Mouse (Mus musculus) common myeloid progenitor, adult 5-6 weeks (primary cell): Measurements from ENCODE around the gene Wdr46. TPM values are rescaled to one million over a fixed set of nuclear protein-coding genes. Genes with fewer than 3 reads are reported as not detected.

Experiments used
- ATAC-seq: replicated peaks from 2 replicates; pipeline ENCODE4 v1.8.0; 2016; ENCODE audit warnings: low read depth, mild to moderate bottlenecking, moderate TSS enrichment, inconsistent platforms; ENCODE audit not compliant: poor library complexity, severe bottlenecking
- total RNA-seq: library from RNA; stranded (forward); fragments of 200-1000, 187-1606 nt; gene quantifications from 2 replicates; pipeline ENCODE4 v1.2.3, GENCODE M21; 2017

Gene Wdr46
- total RNA-seq, 1 experiment from 2014 or later: 62.5 TPM

- no peak for ATAC-seq
These were observed 30.0 kb upstream of the Wdr46 start for GRCm38 (mm10) chr17:33910346-33911051.

DNA sequence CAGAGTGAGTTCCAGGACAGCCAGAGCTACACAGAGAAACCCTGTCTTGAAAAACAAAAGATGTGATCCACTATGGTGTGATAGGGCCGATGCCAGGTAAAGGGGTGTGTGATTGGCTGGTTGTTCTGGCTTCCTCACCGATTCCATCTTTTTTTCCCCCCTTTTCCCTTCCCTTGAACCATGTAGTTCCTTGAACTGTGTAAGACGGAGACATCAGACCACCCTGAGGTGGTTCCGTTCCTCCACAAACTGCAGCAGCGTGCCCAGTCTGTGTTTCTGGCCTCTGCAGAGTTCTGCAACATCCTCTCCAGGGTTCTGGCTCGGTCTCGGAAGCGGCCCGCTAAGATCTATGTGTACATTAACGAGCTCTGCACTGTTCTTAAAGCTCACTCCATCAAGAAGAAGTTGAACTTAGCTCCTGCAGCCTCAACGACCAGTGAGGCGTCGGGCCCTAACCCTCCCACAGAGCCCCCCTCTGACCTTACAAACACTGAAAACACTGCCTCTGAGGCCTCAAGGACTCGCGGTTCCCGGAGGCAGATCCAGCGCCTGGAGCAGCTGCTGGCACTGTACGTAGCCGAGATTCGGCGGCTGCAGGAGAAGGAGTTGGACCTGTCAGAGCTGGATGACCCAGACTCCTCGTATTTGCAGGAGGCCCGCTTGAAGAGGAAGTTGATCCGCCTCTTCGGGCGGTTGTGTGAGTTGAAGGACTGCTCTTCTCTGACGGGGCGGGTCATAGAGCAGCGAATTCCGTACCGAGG lies 29.2 kb upstream of the Wdr46 start:
- ATAC-seq: no peak

DNA sequence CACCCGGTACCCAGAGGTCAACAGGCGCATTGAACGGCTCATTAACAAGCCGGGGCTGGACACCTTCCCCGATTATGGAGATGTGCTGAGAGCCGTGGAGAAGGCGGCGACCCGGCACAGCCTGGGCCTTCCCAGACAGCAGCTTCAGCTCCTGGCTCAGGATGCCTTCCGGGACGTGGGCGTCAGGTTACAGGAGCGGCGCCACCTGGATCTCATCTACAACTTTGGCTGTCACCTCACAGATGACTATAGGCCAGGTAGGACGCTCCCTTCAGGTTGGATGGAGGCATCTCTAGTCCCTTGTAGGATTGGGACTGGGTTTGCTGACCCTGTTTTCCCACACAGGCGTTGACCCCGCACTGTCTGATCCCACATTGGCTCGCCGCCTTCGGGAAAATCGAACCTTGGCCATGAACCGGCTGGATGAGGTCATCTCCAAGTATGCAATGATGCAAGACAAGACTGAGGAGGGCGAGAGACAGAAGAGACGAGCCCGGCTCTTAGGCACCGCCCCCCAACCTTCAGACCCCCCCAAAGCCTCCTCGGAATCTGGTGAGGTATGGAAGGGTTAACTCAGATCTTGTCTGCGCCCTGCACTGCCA lies 28.5 kb upstream of the Wdr46 start:
- no peak for ATAC-seq

GRCm38 (mm10) chr17:33913264-33913663 lies 27.2 kb upstream of the Wdr46 start:
- ATAC-seq: no peak

- no peak for ATAC-seq
These were observed 26.6 kb upstream of the Wdr46 start for GRCm38 (mm10) chr17:33913905-33914304.

GRCm38 (mm10) chr17:33914969-33915391 lies 25.5 kb upstream of the Wdr46 start:
- no peak for ATAC-seq

GRCm38 (mm10) chr17:33915671-33916250 lies 24.7 kb upstream of the Wdr46 start, which contains the start of the genes Tapbp and Zbtb22:
TSS of gene Tapbp (plus strand) at chr17:33915899.
TSS of gene Zbtb22 (plus strand) at chr17:33915904.
- peak; percentile 70 for ATAC-seq

GRCm38 (mm10) chr17:33916294-33916693 lies 24.2 kb upstream of the Wdr46 start:
- no peak for ATAC-seq

DNA sequence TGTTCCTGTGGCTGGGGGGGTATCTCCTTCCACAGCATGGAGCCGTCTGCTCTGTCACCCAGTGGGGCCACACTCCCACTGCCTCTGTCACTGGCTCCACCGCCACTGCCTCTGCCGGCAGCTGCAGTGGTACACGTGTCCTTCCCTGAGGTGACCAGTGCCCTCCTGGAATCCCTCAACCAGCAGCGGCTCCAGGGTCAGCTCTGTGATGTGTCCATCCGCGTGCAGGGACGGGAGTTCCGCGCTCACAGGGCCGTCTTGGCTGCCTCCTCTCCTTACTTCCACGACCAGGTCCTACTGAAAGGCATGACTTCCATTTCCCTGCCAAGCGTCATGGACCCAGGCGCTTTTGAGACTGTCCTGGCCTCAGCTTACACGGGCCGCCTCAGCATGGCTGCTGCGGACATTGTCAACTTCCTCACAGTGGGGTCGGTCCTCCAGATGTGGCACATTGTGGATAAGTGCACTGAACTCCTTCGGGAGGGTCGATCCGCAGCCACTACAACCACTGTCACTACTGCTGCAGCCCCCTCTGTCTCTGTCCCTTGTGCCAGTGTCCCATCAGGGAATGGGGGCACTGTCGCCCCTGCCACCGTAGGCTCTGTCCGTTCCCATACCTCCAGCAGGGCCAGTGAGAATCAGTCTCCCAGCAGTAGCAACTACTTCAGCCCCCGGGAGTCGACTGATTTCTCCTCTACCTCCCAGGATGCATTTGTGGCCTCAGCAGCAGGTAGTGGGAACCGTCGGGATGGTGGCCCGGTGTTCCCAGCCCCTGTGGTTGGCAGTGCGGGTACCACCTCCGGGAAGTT lies 23.4 kb upstream of the Wdr46 start:
- ATAC-seq: no peak

- no peak for ATAC-seq
These were observed 22.7 kb upstream of the Wdr46 start for GRCm38 (mm10) chr17:33917656-33918292.

GRCm38 (mm10) chr17:33918293-33919203 lies 21.9 kb upstream of the Wdr46 start:
- no peak for ATAC-seq

GRCm38 (mm10) chr17:33919351-33920281 lies 20.8 kb upstream of the Wdr46 start:
- ATAC-seq: peak; percentile 58

DNA sequence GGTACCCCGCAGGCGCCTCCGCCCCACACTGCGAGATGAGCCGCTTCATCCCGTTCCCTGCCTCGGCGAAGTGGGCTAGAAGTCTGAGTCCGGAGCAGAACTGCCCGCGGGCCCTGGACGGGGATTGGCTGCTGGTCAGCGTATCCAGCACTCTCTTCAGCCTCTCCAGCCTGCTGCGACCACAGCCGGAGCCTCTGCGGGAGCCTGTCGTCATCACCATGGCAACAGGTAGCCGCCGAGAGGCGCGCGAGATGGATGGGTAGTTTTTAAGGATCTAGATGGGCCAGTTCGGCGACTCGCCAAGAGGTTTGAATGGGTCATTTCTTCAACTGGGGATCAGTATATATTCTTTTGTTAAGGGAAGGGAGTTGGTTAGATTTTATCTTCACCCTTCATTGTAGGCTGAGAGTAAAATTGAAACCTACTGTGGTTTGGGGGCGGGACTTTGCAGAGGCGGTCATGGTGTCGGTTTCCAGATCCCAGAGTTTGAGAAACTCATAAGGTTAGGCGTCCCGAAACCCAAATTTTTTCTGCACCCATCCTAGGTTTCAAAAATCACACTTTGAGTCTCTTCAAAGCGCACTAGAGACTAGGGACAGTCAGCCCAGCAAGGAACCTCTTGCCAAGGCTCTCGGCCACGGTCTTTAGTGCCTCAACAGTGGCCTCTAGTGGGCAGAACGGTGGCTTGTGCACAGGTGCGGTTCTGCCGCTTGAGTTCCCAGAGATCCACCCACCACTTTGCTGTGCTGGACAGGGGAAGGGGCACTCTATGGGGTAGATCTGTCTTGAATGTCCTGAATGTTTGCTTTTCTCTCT lies 20.0 kb upstream of the Wdr46 start:
- ATAC-seq: peak; percentile 29

DNA sequence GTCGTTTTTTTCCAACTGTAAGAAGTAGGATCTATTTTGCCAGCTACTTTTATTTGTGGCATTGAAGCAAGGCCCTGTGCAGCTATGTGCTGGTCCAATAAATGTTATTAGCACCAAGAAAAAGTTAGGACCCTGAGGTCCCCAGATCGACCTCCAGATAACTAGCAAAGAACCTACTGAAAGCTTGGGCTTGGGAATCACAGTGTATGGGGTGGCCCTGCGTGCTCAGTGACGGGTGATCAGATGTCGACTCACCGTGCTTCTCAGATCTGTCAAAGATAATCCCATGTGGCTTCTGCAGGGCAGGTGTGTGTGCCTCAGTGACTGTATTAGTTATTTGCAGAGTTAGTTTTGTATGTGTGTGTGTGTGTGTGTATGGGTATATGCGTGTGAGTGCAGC lies 19.1 kb upstream of the Wdr46 start:
- no peak for ATAC-seq

- ATAC-seq: no peak
These were observed 15.7 kb upstream of the Wdr46 start for GRCm38 (mm10) chr17:33924577-33925283.
